Mouse (Mus musculus) natural killer cell, adult 2 months (primary cell): ENCODE measurements around the gene Rps19.

Experiments
- DNase-seq, 2 experiments: peaks; one replicate each; pipeline ENCODE4 v3.0.0; 2022; ENCODE audit warnings: low spot score in 2 of 2

Gene Rps19

GRCm38 (mm10) chr7:24902630-24903443, 18.7 kb downstream of the Rps19 start, which contains the start of gene Arhgef1:
Gene Arhgef1, plus strand, starts transcription at chr7:24902912.
- DNase-seq: peak; percentile 51 to 65

- DNase-seq: peak in 1 of 2 experiments; percentile 15
These were observed 19.3 kb downstream of the Rps19 start for GRCm38 (mm10) chr7:24903444-24903825.

GRCm38 (mm10) chr7:24904070-24904483, 19.9 kb downstream of the Rps19 start:
- DNase-seq: peak; percentile 98

- peak; percentile 73 to 81 for DNase-seq
These were observed 20.8 kb downstream of the Rps19 start for GRCm38 (mm10) chr7:24904936-24905335.

GRCm38 (mm10) chr7:24906551-24906950, 22.4 kb downstream of the Rps19 start:
- DNase-seq: no peak

GRCm38 (mm10) chr7:24907211-24907748, 23.1 kb downstream of the Rps19 start:
- peak; percentile 81 to 82 for DNase-seq

- no peak for DNase-seq
These were observed 28.3 kb downstream of the Rps19 start for GRCm38 (mm10) chr7:24912480-24912879.

- no peak for DNase-seq
These were observed 34.7 kb downstream of the Rps19 start for GRCm38 (mm10) chr7:24918763-24919323.

GRCm38 (mm10) chr7:24919728-24920127, 35.6 kb downstream of the Rps19 start:
- no peak for DNase-seq

- no peak for DNase-seq
These were observed 46.3 kb downstream of the Rps19 start for GRCm38 (mm10) chr7:24930475-24930874.

- no peak for DNase-seq
These were observed 47.5 kb downstream of the Rps19 start for GRCm38 (mm10) chr7:24931651-24932050.
